Mouse (Mus musculus): ENCODE data around the gene Trpv2.

Trpv2 gene

GRCm38 (mm10) chr11:62630225-62630821 is 56.0 kb downstream of the Trpv2 start:
- no peak for DNase-seq (ENCODE audit: low spot score in 2 of 2)

- DNase-seq (ENCODE audit: low spot score in 2 of 2), result no peak
Observed at GRCm38 (mm10) chr11:62631138-62631537, 56.9 kb downstream of the Trpv2 start.

GRCm38 (mm10) chr11:62635406-62635805 is 61.1 kb downstream of the Trpv2 start:
- no peak for DNase-seq (ENCODE audit: low spot score in 2 of 2)

- DNase-seq (ENCODE audit: low spot score in 2 of 2), result no peak
Observed at GRCm38 (mm10) chr11:62636105-62636839, 62.0 kb downstream of the Trpv2 start.

GRCm38 (mm10) chr11:62636840-62637221 is 62.5 kb downstream of the Trpv2 start:
- DNase-seq (ENCODE audit: low spot score in 2 of 2), result no peak

- no peak for DNase-seq (ENCODE audit: low spot score in 2 of 2)
Observed at GRCm38 (mm10) chr11:62637401-62637800, 63.1 kb downstream of the Trpv2 start.

GRCm38 (mm10) chr11:62637806-62638205 is 63.5 kb downstream of the Trpv2 start:
- no peak for DNase-seq (ENCODE audit: low spot score in 2 of 2)

GRCm38 (mm10) chr11:62638402-62638801 is 64.1 kb downstream of the Trpv2 start:
- DNase-seq (ENCODE audit: low spot score in 2 of 2), result no peak

GRCm38 (mm10) chr11:62640378-62640777 is 66.1 kb downstream of the Trpv2 start:
- DNase-seq (ENCODE audit: low spot score in 2 of 2), result no peak

GRCm38 (mm10) chr11:62642023-62642844 is 67.9 kb downstream of the Trpv2 start:
- no peak for DNase-seq (ENCODE audit: low spot score in 2 of 2)

- DNase-seq (ENCODE audit: low spot score in 2 of 2), result no peak
Observed at GRCm38 (mm10) chr11:62643011-62643631, 68.8 kb downstream of the Trpv2 start.

- peak; percentile 20 to 22 for DNase-seq (ENCODE audit: low spot score in 2 of 2)
Observed at GRCm38 (mm10) chr11:62643681-62644363, 69.5 kb downstream of the Trpv2 start.

GRCm38 (mm10) chr11:62644602-62645336 is 70.5 kb downstream of the Trpv2 start:
- DNase-seq (ENCODE audit: low spot score in 2 of 2), result no peak

GRCm38 (mm10) chr11:62645337-62645675 is 71.0 kb downstream of the Trpv2 start:
- no peak for DNase-seq (ENCODE audit: low spot score in 2 of 2)

- DNase-seq (ENCODE audit: low spot score in 2 of 2), result peak; percentile 10 to 44
Observed at GRCm38 (mm10) chr11:62645732-62646494, 71.6 kb downstream of the Trpv2 start.

- no peak for DNase-seq (ENCODE audit: low spot score in 2 of 2)
Observed at GRCm38 (mm10) chr11:62646495-62646843, 72.2 kb downstream of the Trpv2 start.

- no peak for DNase-seq (ENCODE audit: low spot score in 2 of 2)
Observed at GRCm38 (mm10) chr11:62646958-62647515, 72.8 kb downstream of the Trpv2 start.

GRCm38 (mm10) chr11:62647661-62648590 is 73.6 kb downstream of the Trpv2 start, which contains the start of gene Lrrc75a:
TSS of gene Lrrc75a (minus strand) at chr11:62648523.
- peak in 1 of 2 experiments; percentile 23 for DNase-seq (ENCODE audit: low spot score in 2 of 2)
